Mouse (Mus musculus) testis, adult 2 months (tissue): ENCODE data around the gene Itgb2.

Source experiments
- CTCF ChIP-seq: fragments of 200-500 bp; IDR thresholded peaks from 2 replicates; pipeline ENCODE4 v1.5.1; 2012; ENCODE audit warnings: low read depth, mild to moderate bottlenecking, inconsistent platforms, low read length, moderate library complexity; ENCODE audit not compliant: control insufficient read depth, insufficient read depth, insufficient replicate concordance
- POLR2A ChIP-seq: fragments of 200-500 bp; IDR thresholded peaks from 2 replicates; pipeline ENCODE4 v1.6.1; 2012; ENCODE audit warnings: low read depth, mild to moderate bottlenecking, inconsistent platforms, low read length, moderate library complexity; ENCODE audit not compliant: control insufficient read depth

- TF ChIP-seq CTCF (no peak), POLR2A (no peak)
Observed at GRCm38 (mm10) chr10:77491585-77491984, 38.5 kb upstream of the Itgb2 start.
